Mouse (Mus musculus): ENCODE measurements around the gene Limch1.
A peak's percentile ranks its signal among the peaks of the same experiment; 100 is the strongest.

Gene Limch1

DNA sequence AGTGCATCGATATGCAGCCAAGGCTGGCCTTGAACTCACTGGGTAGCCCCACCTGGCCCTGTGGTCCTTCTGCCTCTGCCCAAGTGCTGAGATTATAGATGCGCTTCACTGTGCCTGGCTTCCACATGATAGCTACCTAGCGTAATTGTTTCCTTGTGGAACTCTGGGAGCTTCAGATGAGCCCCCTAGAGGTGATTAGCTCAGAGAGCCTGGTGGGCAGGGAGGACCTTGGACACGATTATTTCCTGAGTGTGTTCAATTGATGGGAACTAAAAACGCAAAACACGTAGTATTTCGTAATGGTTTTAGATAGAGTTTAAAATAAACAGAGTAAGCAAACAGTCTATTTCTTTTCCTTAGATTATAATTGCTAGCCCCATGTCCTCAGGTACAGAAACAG, 287.0 kb downstream of the Limch1 start:
- DNase-seq (ENCODE audit: low spot score in 2 of 2): no peak

DNA sequence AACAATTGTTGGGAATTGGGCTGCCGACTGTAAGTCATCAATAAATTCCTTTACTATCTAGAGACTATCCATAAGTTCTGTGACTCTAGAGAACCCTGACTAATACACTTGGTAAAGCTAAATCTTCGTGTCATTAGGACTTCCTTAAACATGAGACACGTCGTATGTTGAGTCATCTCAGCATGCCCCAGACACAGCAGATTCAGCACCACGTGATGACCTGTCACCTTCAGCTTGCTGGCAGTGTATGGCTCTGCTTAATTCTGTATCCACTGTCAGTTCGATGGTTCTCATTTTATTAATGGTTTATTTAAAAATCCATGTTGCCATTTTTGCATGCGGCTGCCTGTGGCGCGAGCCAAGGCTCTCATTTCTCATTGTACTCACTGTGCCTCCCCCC, 298.3 kb downstream of the Limch1 start:
- DNase-seq (ENCODE audit: low spot score in 2 of 2): no peak

DNA sequence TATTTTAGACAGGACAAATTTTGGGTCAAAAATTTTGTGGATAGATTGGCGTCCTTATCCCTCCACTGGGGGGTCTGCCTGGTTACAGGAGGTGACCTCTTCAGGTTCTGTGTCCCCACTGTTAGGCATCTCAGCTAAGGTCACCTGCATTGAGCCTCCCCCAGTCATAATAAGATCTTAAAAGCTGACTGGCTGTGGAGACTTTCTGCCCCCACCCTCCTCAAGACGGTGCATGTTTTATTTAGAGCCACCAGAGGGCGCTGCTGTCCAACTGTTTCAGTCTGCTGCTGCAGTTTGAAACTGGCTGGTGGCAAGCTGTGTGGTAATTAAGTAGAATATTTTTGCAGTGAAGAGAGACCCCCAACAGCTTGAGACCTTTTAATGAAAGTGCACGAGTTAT, 302.4 kb downstream of the Limch1 start:
- DNase-seq (ENCODE audit: low spot score in 2 of 2): no peak

DNA sequence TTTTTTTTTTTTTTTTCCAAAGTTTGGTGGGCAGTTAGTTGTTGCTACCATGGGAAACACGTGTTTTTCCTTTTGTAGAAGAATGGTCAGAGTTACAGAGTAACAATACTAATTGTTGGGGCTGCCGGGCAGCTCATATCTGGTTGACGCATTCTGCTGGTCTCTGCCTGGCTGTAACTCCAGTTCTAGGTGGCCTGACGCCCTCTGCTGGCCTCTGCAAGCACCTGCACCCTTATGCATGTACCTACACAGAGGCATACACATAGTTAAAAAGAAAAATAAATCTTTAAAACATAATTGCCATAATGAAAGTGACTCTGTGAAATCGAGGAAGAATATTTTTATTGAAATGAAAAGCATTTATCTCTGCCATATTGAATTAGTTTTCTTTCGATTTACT, 312.2 kb downstream of the Limch1 start:
- no peak for DNase-seq (ENCODE audit: low spot score in 2 of 2)

DNA sequence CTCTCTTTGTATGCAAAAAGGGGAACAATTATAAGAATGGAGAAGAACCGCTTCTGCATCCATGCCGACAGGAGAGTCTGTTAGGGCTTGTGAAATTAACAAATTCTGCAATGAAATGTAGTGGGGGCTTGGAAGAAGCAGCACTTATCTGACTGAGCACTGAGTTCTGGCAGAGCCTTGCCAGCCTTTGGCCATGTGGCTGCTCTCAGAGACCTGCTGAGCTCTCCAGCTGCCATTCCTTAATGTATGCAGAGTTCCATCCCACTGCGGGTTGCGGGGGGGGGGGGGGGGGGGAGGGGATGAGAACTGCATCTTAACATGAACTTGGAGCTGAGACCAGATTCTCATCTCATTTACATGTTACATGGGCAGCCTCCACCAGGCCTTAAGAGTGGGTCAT, 314.9 kb downstream of the Limch1 start:
- DNase-seq (ENCODE audit: low spot score in 2 of 2): no peak

DNA sequence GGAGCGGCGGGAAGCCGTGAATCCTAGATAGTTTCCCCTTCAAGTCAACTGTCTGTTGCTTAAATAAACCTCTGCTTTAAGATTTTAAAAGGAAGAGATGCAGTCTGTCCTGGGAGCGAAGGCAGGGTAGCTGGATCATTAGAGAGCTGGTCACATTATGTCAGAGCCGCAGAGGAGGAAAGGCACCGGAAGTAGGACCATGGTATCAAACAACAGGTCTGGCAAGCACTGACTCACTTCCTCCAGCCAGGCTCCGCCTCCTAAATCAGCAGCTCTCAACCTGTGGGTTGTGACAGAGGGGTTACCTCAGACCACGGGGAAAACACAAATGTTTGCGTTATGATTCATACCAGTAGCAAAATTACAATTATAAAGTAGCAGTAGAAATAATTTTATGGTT, 318.0 kb downstream of the Limch1 start:
- no peak for DNase-seq (ENCODE audit: low spot score in 2 of 2)

DNA sequence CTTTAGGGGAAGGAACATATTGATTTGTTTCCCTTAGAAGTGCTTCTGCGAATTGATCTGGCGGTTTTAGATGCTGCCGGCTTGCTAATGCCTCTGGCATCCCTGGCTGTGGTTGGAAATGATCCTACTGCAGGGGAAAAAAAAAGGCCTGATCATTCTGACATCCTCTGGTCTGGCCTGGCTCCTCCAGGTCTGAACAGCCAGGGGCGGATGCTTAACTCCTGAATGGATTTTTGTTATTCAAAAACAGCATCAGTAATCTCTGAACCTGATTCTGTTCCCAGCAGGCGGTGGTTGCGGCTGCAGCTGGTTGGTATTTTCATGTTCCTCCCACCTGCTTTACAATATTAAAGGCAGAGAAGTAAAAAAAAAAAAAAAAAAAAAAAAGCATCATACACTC, 337.5 kb downstream of the Limch1 start:
- no peak for DNase-seq (ENCODE audit: low spot score in 2 of 2)

DNA sequence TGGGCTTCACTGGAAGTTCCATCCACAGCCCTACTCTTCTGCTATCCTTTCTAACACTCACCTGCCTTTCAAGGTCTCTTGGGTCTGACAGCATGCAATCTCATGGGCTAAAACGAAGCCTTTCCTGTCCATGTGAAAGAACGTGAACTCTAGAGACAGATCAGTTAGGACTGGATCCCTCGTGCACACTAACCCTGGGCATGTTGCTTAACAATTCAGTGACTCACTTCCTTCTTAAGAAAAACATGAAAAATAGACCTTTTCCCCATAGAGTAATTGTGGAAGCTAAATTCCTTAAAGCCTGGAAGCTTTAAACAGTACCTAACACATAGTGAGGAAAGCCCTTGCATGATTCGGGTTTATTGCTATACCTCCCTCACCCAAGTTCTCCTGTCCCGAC, 345.2 kb downstream of the Limch1 start:
- DNase-seq (ENCODE audit: low spot score in 2 of 2): no peak

DNA sequence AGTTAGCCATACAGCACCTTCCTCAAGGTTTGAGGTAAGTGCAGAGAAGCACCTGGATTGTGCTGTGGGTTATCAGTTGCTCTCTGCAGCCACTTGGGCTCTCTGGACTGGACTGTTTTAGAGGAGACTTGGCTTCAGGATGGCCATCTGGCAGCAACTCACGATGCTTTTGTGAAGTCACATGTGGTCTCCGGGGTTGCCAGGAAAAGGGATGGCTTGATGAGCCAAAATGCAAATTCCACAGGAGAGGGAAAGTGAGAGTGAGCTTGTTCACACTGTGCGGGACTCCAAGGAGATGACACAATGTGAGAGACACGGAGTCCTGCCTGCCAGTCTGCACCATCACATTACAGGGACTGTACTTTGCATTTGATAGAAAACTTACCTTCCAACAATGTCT, 346.1 kb downstream of the Limch1 start:
- DNase-seq (ENCODE audit: low spot score in 2 of 2): no peak

DNA sequence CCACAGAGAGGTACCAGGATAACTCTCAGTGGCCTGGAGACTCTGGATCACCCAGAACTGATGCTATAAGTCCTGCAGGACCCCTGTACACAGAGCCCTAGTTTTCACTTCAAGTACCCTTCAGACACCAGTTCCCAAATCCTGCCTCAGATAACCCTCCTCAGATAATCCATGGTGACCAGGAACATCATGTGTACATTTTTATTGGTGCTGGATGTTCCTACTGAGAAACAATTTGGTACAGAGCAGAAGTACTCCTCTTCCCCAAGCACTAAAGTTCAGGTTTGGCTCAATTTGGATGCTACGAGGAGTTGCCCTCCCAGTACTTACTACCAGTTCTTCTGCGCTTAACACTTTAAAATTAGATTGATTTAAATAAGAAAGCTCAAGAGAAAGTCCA, 348.4 kb downstream of the Limch1 start:
- no peak for DNase-seq (ENCODE audit: low spot score in 2 of 2)

DNA sequence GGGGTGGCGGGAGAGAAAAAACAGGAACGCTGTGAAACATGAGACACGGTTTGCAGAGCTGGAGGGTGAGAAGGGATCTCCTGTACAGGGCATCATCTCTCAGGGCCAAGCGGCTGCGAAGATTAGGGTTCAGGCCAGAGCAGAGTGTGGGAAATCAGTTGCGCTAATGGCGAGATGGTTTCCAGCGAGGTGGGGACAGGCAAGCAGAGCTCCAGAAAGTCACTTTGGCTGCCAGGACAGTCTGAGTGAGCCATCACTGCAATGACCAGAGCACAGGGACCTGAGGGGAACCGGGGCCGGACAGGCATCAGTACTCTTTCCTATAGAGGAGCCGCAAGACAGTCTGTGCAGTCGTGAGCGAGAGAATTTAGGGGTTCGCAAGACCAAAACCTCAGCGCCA, 349.5 kb downstream of the Limch1 start:
- no peak for DNase-seq (ENCODE audit: low spot score in 2 of 2)

DNA sequence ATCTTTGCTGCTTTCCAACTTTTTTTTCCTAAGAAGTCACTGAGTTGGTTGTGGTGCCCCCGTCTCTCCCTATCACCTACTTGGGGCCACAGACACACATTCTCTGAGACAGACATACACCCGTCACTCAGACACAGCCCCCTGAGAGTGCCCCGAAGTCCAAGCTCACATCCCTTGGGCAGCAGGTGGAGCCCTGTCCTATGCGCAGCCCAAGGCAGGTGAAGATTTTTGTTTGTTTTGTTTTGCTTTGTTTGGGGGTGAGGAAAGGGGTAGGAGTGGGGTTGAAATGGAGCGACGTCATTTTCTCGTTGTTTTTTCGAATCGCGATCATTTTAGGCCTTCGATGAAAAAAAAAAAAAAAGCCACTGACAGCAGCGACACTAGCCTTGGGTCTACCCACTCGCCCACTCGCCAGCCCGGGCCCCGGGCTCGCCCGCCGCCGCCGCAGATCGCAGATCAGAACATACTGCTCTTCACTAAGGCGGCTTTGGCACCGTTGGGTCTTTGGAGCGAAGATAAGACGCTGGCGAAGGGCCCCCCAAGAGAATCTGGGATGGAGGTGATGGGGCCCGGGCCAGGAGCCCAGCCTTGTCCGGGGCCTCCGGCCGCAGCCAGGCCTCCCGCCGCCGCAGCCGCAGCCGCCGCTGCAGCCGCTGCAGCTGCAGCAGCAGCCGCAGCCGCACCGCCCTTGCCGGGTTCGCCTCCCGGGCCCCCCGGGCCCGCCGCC, 350.2 kb downstream of the Limch1 start:
- no peak for DNase-seq (ENCODE audit: low spot score in 2 of 2)

DNA sequence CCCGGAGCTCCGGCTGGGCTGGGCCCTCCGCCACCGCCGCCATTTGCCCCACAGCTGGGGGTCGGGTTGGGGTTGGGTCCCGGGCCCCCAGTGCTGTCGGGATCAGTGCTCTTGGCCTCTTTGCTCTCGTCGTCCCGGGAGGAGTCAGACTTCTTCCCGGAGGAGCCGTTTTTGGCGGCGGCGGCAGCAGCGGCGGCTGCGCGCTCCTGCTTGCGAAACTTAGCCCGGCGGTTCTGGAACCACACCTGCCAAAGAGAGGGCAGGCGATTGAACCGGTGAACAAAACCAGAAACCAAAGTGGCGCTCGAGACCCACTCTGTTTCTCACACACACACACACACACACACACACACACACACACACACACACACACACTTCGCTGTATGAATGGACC, 350.7 kb downstream of the Limch1 start:
- DNase-seq (ENCODE audit: low spot score in 2 of 2): no peak

DNA sequence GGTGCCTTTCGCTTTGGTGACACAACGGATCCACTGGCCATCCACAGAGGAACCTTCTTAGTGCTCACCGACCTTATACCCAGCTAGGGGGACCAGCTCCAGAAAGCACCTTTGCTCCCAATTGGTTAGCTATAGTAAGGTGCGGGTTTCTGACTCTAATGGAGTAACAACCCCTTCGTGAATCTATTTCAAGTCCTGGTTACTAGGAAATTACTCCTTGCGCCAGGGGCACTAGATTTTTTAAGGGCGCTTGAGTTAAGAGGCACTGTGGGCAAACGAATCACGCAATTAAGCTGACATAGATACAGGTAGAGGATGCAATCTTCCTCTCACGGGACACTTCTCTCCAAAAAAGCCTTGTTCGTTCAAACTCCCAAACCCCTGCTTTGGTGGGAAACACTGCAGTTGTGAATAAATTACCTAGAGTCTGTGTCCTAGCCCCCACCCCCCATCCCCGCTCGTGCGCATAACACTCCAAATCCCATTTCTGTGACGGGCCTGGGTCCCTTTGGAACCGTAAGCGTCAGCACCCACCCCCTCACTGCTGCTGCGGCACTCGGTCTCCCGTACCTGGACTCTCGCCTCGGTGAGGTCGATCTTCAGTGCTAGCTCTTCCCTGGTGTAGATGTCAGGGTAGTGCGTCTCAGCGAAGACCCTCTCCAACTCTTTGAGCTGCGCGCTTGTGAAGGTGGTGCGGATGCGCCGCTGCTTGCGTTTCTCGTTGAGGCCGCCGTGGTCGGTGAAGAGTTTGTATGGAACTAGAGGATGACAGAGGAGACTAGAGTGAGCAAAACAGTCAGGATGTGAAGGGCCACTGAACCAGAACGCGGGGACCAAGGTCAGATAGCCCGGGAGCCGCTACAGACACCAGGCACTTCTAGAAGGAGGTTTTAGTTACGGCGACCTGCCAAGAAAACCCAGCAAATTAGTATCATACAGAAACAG, 351.8 kb downstream of the Limch1 start:
- DNase-seq (ENCODE audit: low spot score in 2 of 2): peak in 1 of 2 experiments; percentile 14

DNA sequence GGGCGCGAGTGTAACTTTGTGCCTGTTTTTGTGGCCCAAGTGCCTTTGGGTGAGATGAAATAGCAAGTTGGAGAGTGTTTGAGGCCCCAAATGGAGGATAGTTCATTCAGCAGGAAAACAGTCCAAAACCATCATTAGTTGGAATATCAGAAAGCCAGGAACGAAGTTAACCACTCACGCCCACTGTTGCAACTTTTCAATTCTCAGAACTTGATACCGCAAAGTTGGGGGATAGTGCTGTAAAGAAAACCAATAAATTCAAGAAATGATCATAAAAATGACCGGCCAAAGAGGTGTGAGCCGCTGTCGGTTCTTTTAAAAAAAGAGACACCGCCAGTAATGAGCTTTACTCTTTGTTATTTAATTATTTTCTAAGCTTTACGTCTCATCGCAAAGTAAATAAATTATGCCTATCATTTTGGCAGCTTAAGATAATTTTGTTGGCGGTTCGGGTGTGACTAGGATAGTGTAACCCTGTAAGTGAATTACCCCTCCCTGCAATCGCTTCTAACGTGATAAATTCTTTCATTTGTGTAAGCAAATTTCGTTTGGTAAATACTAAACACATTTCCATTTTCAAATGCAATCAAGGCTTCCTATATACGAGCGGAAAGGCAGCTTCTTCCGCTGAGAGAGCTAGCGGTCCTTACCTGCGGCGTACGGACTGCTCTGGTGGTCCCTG, 352.6 kb downstream of the Limch1 start:
- no peak for DNase-seq (ENCODE audit: low spot score in 2 of 2)

DNA sequence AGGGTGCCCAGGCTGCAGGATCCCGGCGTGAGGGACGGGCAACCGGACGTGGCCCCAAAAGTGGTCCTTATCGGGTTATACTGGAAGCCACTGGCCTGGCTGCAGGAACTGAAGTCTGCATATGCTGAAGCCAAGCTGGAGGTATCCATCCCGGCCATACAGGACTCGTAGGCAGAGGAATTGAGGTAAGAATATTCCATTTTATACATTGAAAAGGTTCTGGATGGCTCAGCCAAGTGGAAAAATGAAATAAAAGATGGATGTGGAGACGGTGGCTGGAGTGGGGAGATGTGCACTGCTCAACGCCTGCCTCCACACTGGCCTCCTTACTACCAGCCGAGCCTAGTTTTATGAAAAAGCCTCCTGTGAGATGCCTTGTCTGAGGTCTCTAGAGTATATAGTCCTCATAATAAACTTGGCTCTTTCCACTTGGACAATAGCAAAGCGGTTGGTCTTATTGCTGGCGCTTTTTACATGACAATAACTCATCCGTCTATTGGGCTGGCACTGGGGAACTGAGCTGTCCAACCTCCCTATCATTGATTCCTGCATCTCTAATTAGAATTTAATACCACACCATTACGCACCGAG, 353.2 kb downstream of the Limch1 start, which contains the start of gene Phox2b:
TSS of gene Phox2b (minus strand) at position 569 of the 591 bp plus-strand sequence.
- peak in 1 of 2 experiments; percentile 14 for DNase-seq (ENCODE audit: low spot score in 2 of 2)

DNA sequence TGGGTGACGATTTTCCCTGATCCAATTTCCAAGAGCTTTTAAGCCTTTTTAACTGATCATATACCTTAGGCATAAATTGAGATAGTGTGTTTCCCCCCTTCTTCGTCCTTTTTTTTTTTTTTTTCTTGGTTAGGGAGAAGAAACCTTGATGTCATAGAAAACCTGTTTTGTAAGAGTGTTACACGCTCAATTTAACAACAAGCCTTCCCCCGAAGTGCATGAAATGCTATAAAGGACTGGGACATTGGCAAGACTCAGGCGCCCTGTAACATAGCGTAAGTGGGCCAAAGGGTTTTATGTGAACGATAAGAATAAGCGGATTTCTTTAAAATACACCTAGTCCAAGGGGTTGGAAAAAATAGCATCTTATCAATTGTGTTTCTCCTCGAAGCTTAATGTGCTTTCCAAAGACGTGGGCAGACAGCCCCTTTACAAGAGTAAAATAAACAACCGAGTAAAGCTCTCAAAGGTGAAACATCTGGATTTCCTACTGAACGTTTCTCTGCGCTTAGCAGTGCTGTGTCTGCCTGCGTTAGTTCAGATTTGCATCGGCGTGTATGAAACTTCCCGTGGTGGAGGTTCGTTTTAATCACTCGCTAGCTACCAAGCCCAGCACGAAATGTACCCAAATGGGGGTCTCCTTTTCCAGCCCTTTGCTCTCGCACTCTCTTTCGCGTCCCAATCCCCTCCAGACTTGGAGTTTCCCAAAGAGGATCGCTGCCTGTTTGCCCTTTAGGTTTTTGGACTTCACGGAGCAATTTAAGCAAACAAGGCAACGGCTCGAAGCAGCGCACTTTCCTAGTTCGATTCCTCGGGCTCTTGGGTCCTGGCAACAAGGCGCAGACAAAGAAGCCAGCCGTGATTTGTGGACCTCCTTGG, 354.0 kb downstream of the Limch1 start:
- peak in 1 of 2 experiments; percentile 31 for DNase-seq (ENCODE audit: low spot score in 2 of 2)

DNA sequence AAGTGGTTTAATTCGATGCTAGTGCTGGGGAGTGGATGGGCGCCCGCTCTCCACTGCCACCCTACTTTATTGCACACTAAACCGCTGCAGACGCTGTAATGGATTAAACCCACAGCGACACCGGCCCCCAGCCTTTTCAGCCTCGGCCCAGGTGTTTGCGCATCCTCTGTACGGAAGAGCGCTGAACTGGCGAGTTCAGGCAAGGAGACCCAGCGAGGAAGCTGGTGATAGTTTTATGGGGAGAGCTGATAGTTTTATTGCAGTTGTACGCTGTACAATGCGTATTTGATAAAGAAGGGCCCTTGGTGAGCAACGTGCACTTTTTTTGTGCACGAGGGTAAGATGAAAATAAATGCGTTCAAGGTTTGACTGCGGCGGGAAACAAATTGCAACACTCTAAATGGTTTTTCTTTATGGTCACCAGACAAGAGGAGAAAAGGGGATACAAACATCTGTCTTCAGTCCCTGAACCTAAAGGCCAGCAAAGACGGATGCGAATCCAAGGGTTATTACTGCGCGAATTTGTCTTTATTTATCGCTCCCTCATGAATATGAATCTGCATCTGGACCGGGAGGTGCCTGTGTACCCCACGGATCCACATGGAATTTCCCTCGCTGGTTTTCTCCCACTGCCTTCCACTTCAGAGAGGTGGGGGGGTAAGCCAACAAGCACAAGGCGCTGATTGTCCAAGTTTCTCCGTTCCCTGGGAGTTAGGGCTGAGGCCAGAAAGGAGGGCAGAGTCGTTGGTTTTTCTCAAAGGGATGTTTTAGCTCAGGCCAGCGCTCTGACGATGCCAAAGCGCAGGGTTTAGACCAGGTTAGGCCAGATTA, 355.2 kb downstream of the Limch1 start:
- no peak for DNase-seq (ENCODE audit: low spot score in 2 of 2)

DNA sequence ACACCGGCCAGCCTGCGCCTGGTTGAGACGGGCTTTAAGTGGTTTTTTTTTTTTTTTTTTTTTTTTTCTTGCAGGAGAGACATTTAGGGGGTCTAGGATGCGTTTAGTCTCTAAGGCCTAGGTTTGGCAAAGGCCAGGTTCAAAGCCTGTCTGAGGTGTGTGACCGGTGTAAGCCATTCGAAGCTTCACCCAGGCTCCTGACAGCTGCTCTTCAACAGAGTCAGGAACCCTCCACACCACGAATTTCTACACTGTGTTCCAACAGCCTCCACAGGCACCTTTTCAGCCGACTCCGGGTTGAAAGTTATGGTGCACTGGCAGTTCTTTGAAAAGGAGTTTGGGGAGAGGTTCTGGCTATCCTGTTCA, 355.8 kb downstream of the Limch1 start:
- DNase-seq (ENCODE audit: low spot score in 2 of 2): no peak
